Mouse (Mus musculus) B cell, adult 2 months (primary cell): Measurements from ENCODE around the gene E2f3.

Experiments
- DNase-seq, 2 experiments: peaks; one replicate each; pipeline ENCODE4 v3.0.0; 2022

E2f3 gene

GRCm38 (mm10) chr13:29985855-29986755 is at the start of gene E2f3:
E2f3 (minus strand) TSS chr13:29986063.
- peak; percentile 96 to 98 for DNase-seq

GRCm38 (mm10) chr13:30034540-30034939 is 48.7 kb upstream of the E2f3 start:
- DNase-seq: no peak

GRCm38 (mm10) chr13:30031684-30032335 is 45.9 kb upstream of the E2f3 start:
- no peak for DNase-seq

GRCm38 (mm10) chr13:30027841-30028240 is 42.0 kb upstream of the E2f3 start:
- DNase-seq: no peak

- no peak for DNase-seq
Measured at GRCm38 (mm10) chr13:30022487-30022886, 36.6 kb upstream of the E2f3 start.

GRCm38 (mm10) chr13:30018573-30018972 is 32.7 kb upstream of the E2f3 start:
- DNase-seq: no peak

- DNase-seq: no peak
Measured at GRCm38 (mm10) chr13:30017611-30018010, 31.7 kb upstream of the E2f3 start.

GRCm38 (mm10) chr13:30014576-30014975 is 28.7 kb upstream of the E2f3 start:
- DNase-seq: no peak

GRCm38 (mm10) chr13:30012226-30012625 is 26.4 kb upstream of the E2f3 start:
- no peak for DNase-seq

GRCm38 (mm10) chr13:30008738-30009137 is 22.9 kb upstream of the E2f3 start:
- peak in 1 of 2 experiments; percentile 6 for DNase-seq

- no peak for DNase-seq
Measured at GRCm38 (mm10) chr13:30005422-30005821, 19.6 kb upstream of the E2f3 start.

GRCm38 (mm10) chr13:30004849-30005248 is 19.0 kb upstream of the E2f3 start:
- DNase-seq: no peak

GRCm38 (mm10) chr13:30003169-30003568 is 17.3 kb upstream of the E2f3 start:
- peak; percentile 75 to 79 for DNase-seq

GRCm38 (mm10) chr13:30001041-30001440 is 15.2 kb upstream of the E2f3 start:
- peak; percentile 27 to 35 for DNase-seq

- DNase-seq: no peak
Measured at GRCm38 (mm10) chr13:29987956-29988355, 2.1 kb upstream of the E2f3 start.

GRCm38 (mm10) chr13:29986756-29987120 is 875 bp upstream of the E2f3 start:
- no peak for DNase-seq

- DNase-seq: peak; percentile 31 to 42
Measured at GRCm38 (mm10) chr13:29985101-29985854, 585 bp downstream of the E2f3 start.

- peak; percentile 73 to 74 for DNase-seq
Measured at GRCm38 (mm10) chr13:29984286-29985100, 1.4 kb downstream of the E2f3 start.

- peak; percentile 21 to 48 for DNase-seq
Measured at GRCm38 (mm10) chr13:29983523-29984191, 2.2 kb downstream of the E2f3 start.

- peak; percentile 49 to 53 for DNase-seq
Measured at GRCm38 (mm10) chr13:29983037-29983436, 2.8 kb downstream of the E2f3 start.

GRCm38 (mm10) chr13:29982400-29982799 is 3.5 kb downstream of the E2f3 start:
- no peak for DNase-seq

- peak; percentile 16 to 24 for DNase-seq
Measured at GRCm38 (mm10) chr13:29979140-29979564, 6.7 kb downstream of the E2f3 start.
